Mouse (Mus musculus): Measurements from ENCODE around the gene Rpap1. TPM values are rescaled to one million over a fixed set of nuclear protein-coding genes. Genes with fewer than 3 reads are reported as not detected.

Gene Rpap1
- 32.8 and 33.4 TPM in 2 replicates for polyA plus RNA-seq (2016; fragmentation: Nextera tagmentation; extraction: Ambion mirVana)

- under 1% methylated on average over 44 of the region's 44 CpGs for WGBS
- peaks cover 22% of the 10 kb centered on the region for H3K36me3 ChIP-seq (replicated peaks)
- H3K4me1 ChIP-seq, result peaks cover 12% of the 10 kb centered on the region
- no peaks in the 10 kb centered on the region for H3K9me3 ChIP-seq
- peak within 1 kb of the TSS; percentile 63 for H3K4me3 ChIP-seq (replicated peaks)
- peak within 1 kb of the TSS; percentile 85 for H3K27ac ChIP-seq
- peak within 1 kb of the TSS; percentile 68 for H3K9ac ChIP-seq
- H3K4me2 ChIP-seq, result peak within 1 kb of the TSS; percentile 75
- 0 out of 2 replicates have a peak, but pooled peaks cover 6% of the 10 kb centered on the region for H3K27me3 ChIP-seq
- ATAC-seq (ENCODE audit: low FRiP score), result peak; percentile 96
Measured at GRCm38 (mm10) chr2:119787206-119787883, at the start of gene Rpap1. Rpap1 (minus strand) TSS chr2:119787537.

- H3K36me3 ChIP-seq (replicated peaks), result no peaks in the 10 kb centered on the region
- H3K27ac ChIP-seq, result no peak overlapping the region
- no peak overlapping the region for H3K4me3 ChIP-seq (replicated peaks)
- no peaks in the 10 kb centered on the region for H3K27me3 ChIP-seq
- H3K9ac ChIP-seq, result no peak overlapping the region
- no peak for ATAC-seq (ENCODE audit: low FRiP score)
- WGBS, result 95% methylated on average over 4 of the region's 4 CpGs
- no peak overlapping the region for H3K4me2 ChIP-seq
- H3K9me3 ChIP-seq, result no peaks in the 10 kb centered on the region
- H3K4me1 ChIP-seq, result no peaks in the 10 kb centered on the region
Measured at GRCm38 (mm10) chr2:119834231-119834630, 46.9 kb upstream of the Rpap1 start.

DNA sequence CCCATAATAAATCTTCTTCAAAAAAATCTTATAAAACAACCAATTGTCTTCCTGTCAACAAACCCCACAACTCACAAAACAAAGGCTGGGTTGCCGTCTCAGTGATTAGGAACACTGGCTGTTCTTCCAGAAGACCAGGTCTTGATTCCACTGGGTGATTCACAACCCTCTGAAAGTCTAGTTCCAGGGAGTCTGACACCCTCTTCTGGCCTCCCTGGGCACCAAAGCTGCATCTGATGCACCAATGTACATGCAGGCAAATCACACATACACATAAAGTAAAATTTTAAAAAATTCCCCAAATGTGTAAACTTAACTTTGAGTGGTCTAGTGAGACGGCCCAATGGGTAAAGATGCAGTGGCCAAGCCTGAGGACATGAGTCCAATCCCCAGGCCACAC is 43.2 kb upstream of the Rpap1 start:
- Histone ChIP-seq H3K9ac (no peak overlapping the region), H3K36me3 (replicated peaks) (no peaks in the 10 kb centered on the region), H3K4me2 (no peak overlapping the region), H3K4me1 (no peaks in the 10 kb centered on the region), H3K27me3 (no peaks in the 10 kb centered on the region), H3K27ac (no peak overlapping the region), H3K9me3 (no peaks in the 10 kb centered on the region), H3K4me3 (replicated peaks) (no peak overlapping the region)
- whole genome bisulfite sequencing, result 70% methylated on average over 2 of the region's 2 CpGs
- no peak for ATAC-seq (ENCODE audit: low FRiP score)

GRCm38 (mm10) chr2:119821136-119821535 is 33.8 kb upstream of the Rpap1 start:
- Histone ChIP-seq H3K27ac (no peak overlapping the region), H3K36me3 (replicated peaks) (peaks cover 16% of the 10 kb centered on the region), H3K27me3 (no peaks in the 10 kb centered on the region), H3K4me1 (no peaks in the 10 kb centered on the region), H3K9me3 (no peaks in the 10 kb centered on the region), H3K4me2 (no peak overlapping the region), H3K9ac (no peak overlapping the region), H3K4me3 (replicated peaks) (no peak overlapping the region)
- WGBS, result 88% methylated on average over 9 of the region's 9 CpGs
- ATAC-seq (ENCODE audit: low FRiP score), result no peak

DNA sequence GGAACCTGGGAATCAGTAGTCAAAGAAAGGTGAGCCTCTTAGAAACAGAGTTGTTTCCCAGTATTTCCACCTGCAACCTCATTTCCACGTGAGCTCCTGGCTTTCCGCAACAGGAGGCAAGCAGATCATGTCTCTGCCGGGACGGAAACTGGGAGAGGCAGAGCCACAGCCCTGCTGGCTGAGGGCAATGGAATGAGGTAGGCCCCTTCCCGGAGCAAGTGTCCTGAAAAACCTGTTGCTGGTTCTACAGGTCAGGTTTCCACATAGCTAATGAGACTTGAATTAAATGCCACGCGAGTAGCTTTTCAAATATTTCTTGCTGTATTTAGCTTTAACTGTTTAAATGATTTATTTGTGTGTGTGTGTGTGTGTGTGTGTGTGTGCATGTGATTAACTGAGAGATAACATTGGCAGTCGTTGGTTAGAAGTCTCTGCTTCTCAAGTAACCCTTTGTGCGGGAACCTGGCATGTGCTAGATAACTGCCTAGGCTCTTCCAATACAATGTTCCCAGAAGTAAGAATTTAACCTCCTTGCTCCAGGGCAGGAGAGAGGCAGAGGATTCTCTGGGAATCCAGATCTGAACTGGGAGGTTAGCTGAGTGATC is 31.4 kb upstream of the Rpap1 start:
- Histone ChIP-seq H3K9ac (no peak overlapping the region), H3K4me3 (replicated peaks) (no peak overlapping the region), H3K36me3 (replicated peaks) (peaks cover 37% of the 10 kb centered on the region), H3K9me3 (no peaks in the 10 kb centered on the region), H3K27ac (no peak overlapping the region), H3K27me3 (no peaks in the 10 kb centered on the region), H3K4me2 (no peak overlapping the region), H3K4me1 (no peaks in the 10 kb centered on the region)
- WGBS, result 68% methylated on average over 9 of the region's 9 CpGs
- no peak for ATAC-seq (ENCODE audit: low FRiP score)

- no peak overlapping the region for H3K9ac ChIP-seq
Measured at GRCm38 (mm10) chr2:119817047-119817446, 29.7 kb upstream of the Rpap1 start.

DNA sequence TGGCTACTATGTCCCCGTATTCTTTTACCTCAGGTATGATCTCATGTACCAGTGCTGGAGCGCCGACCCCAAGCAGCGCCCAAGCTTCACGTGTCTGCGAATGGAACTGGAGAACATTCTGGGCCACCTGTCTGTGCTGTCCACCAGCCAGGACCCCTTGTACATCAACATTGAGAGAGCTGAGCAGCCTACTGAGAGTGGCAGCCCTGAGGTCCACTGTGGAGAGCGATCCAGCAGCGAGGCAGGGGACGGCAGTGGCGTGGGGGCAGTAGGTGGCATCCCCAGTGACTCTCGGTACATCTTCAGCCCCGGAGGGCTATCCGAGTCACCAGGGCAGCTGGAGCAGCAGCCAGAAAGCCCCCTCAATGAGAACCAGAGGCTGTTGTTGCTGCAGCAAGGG is 29.3 kb upstream of the Rpap1 start:
- Histone ChIP-seq H3K4me2 (no peak overlapping the region), H3K27ac (no peak overlapping the region), H3K36me3 (replicated peaks) (peaks cover 59% of the 10 kb centered on the region), H3K9ac (no peak overlapping the region), H3K9me3 (no peaks in the 10 kb centered on the region), H3K27me3 (no peaks in the 10 kb centered on the region), H3K4me3 (replicated peaks) (no peak overlapping the region), H3K4me1 (no peaks in the 10 kb centered on the region)
- no peak for ATAC-seq (ENCODE audit: low FRiP score)
- 94% methylated on average over 13 of the region's 13 CpGs for WGBS

More at GRCm38 (mm10) chr2:119817047-119817446, 29.7 kb upstream of the Rpap1 start:
- H3K27ac ChIP-seq, result no peak overlapping the region
- no peaks in the 10 kb centered on the region for H3K9me3 ChIP-seq
- WGBS, result 90% methylated on average over 5 of the region's 5 CpGs
- H3K4me3 ChIP-seq (replicated peaks), result no peak overlapping the region
- H3K4me1 ChIP-seq, result no peaks in the 10 kb centered on the region
- no peaks in the 10 kb centered on the region for H3K27me3 ChIP-seq
- H3K36me3 ChIP-seq (replicated peaks), result peaks cover 54% of the 10 kb centered on the region
- no peak overlapping the region for H3K4me2 ChIP-seq
- ATAC-seq (ENCODE audit: low FRiP score), result no peak

GRCm38 (mm10) chr2:119814376-119814933 is 27.1 kb upstream of the Rpap1 start:
- no peaks in the 10 kb centered on the region for H3K27me3 ChIP-seq
- H3K36me3 ChIP-seq (replicated peaks), result peaks cover 80% of the 10 kb centered on the region
- no peak overlapping the region for H3K9ac ChIP-seq
- no peak overlapping the region for H3K27ac ChIP-seq
- no peaks in the 10 kb centered on the region for H3K9me3 ChIP-seq
- H3K4me2 ChIP-seq, result no peak overlapping the region
- no peaks in the 10 kb centered on the region for H3K4me1 ChIP-seq
- 77% methylated on average over 7 of the region's 7 CpGs for WGBS
- H3K4me3 ChIP-seq (replicated peaks), result no peak overlapping the region
- ATAC-seq (ENCODE audit: low FRiP score), result no peak

- no peak overlapping the region for H3K4me2 ChIP-seq
- no peaks in the 10 kb centered on the region for H3K27me3 ChIP-seq
- peaks cover 7% of the 10 kb centered on the region for H3K4me1 ChIP-seq
- 91% methylated on average over 14 of the region's 14 CpGs for WGBS
- H3K36me3 ChIP-seq (replicated peaks), result peaks cover 95% of the 10 kb centered on the region
- H3K27ac ChIP-seq, result no peak overlapping the region
- H3K9ac ChIP-seq, result no peak overlapping the region
- H3K4me3 ChIP-seq (replicated peaks), result no peak overlapping the region
- no peaks in the 10 kb centered on the region for H3K9me3 ChIP-seq
- no peak for ATAC-seq (ENCODE audit: low FRiP score)
Measured at GRCm38 (mm10) chr2:119811490-119812146, 24.3 kb upstream of the Rpap1 start.

- ATAC-seq (ENCODE audit: low FRiP score), result no peak
- no peaks in the 10 kb centered on the region for H3K9me3 ChIP-seq
- peaks cover 7% of the 10 kb centered on the region for H3K4me1 ChIP-seq
- no peak overlapping the region for H3K27ac ChIP-seq
- 79% methylated on average over 12 of the region's 12 CpGs for WGBS
- no peaks in the 10 kb centered on the region for H3K27me3 ChIP-seq
- peaks cover 94% of the 10 kb centered on the region for H3K36me3 ChIP-seq (replicated peaks)
- H3K4me2 ChIP-seq, result no peak overlapping the region
- H3K9ac ChIP-seq, result no peak overlapping the region
- H3K4me3 ChIP-seq (replicated peaks), result no peak overlapping the region
Measured at GRCm38 (mm10) chr2:119810890-119811289, 23.6 kb upstream of the Rpap1 start.

DNA sequence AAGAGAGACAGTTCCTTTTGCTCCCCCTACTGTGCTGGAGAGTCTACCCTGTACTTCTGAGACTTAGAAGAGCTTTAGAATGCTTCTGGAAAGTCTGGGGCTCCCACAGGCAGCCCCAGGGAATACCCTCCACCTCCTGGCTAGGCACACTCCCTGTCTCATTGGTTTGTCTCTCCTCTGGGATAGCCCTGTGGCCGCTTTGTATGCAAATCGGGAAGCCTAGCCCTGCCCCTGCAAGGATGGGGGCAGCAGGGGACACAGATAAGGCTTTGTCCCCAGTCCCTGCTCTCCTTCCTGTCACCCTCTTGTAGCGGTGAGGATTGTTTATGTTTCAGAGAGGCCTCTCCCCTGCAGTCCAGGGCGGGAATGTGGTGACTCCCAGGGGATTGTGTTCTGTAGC is 21.5 kb upstream of the Rpap1 start:
- Histone ChIP-seq H3K27ac (no peak overlapping the region), H3K4me1 (peaks cover 26% of the 10 kb centered on the region)

DNA sequence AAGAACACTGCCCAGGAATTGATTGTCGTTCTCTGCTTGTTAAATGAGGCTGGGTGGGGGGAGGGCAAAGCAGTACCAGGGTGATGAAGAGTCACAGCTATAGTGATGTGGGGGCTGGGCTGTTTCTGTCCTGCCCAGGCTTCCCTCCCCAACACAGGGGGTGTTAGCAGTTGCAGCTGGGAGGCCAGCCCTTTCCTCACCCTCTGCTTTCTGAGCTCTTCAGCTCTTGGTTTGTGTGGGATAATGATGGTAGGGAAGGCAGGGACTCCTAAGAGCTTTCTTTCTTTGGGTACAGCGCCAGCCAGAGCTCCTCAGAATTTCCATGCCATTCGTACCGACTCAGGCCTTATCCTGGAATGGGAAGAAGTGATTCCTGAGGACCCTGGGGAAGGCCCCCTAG is 21.1 kb upstream of the Rpap1 start:
- H3K27me3 ChIP-seq, result 0 out of 2 replicates have a peak, but pooled peaks cover 6% of the 10 kb centered on the region
- peaks cover 78% of the 10 kb centered on the region for H3K36me3 ChIP-seq (replicated peaks)
- no peak overlapping the region for H3K27ac ChIP-seq
- H3K4me1 ChIP-seq, result peaks cover 30% of the 10 kb centered on the region
- H3K4me3 ChIP-seq (replicated peaks), result no peak overlapping the region
- no peaks in the 10 kb centered on the region for H3K9me3 ChIP-seq
- ATAC-seq (ENCODE audit: low FRiP score), result no peak
- no peak overlapping the region for H3K4me2 ChIP-seq
- 36% methylated on average over 4 of the region's 4 CpGs for WGBS
- H3K9ac ChIP-seq, result no peak overlapping the region

More for the DNA sequence above, 21.5 kb upstream of the Rpap1 start:
- ATAC-seq (ENCODE audit: low FRiP score), result no peak
- peaks cover 82% of the 10 kb centered on the region for H3K36me3 ChIP-seq (replicated peaks)
- H3K9ac ChIP-seq, result no peak overlapping the region
- H3K4me3 ChIP-seq (replicated peaks), result no peak overlapping the region
- WGBS, result 48% methylated on average over 4 of the region's 4 CpGs
- 0 out of 2 replicates have a peak, but pooled peaks cover 6% of the 10 kb centered on the region for H3K27me3 ChIP-seq
- no peaks in the 10 kb centered on the region for H3K9me3 ChIP-seq
- H3K4me2 ChIP-seq, result no peak overlapping the region

Data from forebrain, embryonic 12.5 days (tissue).